Mouse (Mus musculus) cerebellum, postnatal 4 days (tissue): ENCODE measurements around the gene S1pr5.
"Not testable (repeated sequence)": the region's sequence is repeated elsewhere in the genome, so short reads cannot be mapped to it uniquely, and the experiment has no call there.

Experiments
- DNase-seq, 2 experiments: peaks; one replicate each; pipeline ENCODE4 v3.0.0; 2022; ENCODE audit warnings: low spot score in 2 of 2, mixed read lengths in 1 of 2

The S1pr5 gene

DNA sequence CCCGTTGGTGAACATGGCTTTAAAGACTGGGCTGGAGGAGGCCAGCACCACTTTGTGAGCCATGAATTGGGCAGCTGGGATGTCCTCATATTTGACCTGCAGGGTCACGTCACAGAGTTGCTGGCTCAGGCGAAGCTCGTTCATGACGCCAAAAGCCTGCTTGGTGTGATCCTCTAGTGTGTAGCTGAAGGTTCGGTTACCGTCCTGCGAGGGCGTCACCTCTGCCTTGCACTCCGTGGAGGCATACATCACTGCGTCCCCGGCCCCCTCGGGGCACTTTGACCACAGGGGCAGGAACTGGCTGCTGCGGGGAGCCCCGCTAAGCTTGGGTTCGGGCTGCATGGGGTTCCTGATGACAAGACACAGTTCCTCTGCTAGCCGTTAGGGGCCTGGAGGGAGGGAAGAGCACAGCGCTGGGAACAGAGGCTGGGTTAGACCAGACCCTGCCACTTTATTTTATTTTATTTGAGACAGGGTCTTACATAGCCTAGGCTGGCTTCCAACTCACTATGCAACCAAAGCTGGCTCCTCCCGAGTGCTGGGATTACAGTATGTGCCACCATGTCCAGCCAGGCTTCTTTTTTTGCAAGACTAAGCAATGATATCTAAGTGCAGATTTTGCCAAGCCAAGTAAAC lies 10.8 kb downstream of the S1pr5 start:
- peak in 1 of 2 experiments; percentile 39 for DNase-seq

DNA sequence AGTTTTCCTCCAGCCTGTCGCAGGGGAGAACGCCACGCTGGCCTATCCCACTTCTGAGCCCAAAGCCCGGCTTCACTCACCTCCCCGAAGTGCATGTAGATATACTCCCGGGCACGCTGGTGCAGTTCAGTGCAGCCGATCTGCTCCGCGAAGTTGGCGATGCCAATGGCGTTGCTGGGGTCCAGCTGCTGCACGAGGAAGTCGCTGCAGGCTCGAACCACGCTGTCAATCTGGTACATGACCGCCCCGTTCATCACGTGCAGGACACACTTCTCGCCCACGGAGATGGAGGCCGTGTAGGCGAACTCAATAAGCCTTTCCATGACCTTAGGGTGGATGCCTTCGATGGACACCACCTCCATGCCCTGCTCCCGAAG lies 11.3 kb downstream of the S1pr5 start:
- no peak for DNase-seq

DNA sequence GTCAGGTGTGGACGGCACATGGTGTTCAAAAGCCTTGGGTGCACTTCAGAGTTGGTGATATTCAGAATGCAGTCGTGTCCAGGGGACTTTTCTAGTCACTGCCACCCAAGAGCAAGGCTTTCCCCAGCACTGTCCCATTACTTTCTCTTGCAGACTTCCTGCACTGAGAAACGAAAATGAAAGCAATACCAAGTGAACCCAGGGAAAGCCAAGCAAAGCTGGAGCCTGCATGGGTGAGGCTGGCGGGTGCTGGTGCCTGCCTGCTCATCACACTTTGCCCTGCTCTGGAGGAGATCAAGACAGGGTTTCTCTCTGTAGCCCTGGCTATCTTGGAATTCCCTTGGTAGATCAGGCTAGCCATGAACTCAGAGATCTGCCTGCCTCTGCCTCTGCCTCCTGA lies 12.9 kb downstream of the S1pr5 start:
- DNase-seq: no peak

DNA sequence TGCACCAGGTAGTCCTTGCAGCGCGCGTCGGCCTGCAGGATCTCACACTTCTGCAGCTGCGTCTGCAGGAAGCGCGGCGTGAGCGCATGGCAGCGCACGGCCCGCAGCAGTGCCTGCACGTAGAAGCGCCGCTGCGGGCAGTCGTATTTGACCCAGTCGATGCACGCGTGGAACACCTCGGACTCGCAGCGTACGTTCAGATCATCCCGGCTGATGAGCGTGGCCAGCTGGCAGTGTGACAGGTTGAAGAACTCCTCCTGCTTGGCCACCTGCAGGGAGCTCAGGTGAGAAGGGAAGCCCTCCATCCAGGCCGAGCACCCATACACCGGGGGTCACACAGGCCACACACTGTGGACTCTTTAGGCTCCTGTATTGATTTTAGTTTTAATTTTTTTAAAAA lies 14.4 kb downstream of the S1pr5 start:
- no peak for DNase-seq

DNA sequence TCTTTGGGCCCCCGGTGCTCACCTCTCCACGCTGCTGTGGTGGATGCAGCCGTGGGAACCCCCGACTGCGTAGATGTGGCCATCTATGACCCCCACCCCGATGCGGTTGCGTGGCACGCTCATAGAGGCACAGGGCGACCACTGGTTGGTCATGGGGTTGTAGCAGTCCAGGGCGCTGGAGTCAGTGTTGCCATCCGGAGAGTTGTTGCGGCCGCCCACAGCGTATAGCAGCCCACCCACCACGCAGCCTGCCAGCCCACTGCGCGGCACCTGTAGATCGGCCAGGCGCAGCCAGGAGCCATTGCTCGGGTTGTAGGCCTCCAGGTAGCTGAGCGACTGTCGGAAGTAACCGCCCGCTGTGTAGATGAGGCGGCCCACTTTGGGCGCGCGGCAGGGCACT lies 14.9 kb downstream of the S1pr5 start:
- no peak for DNase-seq

DNA sequence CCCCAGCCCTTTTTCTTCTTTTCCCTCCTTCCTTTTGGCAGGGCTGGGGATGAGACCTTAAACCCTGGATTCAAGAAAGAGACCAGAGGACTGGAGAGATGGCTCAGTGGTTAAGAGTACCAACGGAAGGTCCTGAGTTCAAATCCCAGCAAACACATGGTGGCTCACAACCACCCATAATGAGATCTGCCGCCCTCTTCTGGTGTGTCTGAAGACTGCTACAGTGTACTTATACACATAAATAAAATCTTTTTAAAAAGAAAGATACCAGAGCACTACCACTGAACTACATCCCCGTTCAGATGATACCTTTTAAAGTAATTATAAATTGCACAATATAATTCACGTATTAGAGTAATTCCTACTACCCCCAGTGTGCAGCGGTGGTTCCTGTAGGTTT lies 15.4 kb downstream of the S1pr5 start:
- DNase-seq: no peak

DNA sequence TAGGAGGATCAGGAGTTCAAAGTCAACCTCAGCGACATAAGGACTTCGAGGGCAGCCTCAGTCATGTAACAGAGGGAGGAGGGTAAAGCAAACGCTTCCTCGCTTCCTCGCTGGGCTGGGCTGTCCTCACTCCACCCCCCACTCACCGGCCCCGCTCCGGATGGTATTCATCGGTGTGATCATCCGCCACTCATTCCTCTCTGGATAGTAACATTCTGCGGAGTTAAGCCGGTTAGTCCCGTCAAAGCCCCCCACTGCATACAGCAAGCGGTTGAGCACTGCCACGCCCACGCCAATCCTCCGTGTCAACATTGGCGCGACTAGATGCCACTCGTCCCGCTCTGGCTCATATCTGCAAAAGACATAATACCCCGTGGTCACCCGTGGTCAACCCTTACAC lies 16.7 kb downstream of the S1pr5 start:
- no peak for DNase-seq

DNA sequence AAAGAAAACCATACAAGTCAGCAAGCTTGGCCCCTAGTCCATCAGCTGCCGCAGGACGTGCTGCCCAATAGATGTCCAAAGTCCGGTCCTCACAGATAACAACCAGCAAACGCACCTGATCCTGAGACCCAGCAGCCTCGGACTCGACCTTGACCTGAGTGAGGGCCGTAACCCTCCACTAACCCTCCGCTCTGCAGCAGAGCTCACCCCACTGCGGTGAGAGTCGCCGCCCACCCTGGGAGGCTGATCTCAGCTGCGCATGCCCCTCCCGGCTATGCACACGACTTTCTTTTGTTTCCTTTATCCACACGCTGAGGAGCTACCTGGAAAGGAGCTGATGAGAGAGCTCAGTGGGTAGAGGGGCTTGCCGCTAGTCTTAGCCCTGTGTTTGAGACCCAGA lies 20.9 kb downstream of the S1pr5 start:
- DNase-seq: no peak

DNA sequence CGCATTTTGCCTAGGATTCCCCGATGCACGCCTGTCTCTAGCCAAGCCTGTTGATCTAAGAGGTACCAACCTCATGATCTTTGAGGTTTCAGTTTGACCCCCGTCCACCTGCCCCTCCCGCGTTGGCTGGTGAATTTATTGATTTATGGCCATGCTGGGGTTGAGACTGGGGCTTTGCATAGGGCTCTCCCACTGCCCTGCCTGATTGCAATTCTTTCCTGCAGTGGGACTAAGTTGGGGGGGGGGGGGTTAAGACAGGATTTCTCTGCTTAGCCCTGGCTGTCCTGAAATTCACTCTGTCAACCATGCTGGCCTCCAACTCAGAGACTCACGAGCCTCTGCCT lies 22.9 kb downstream of the S1pr5 start:
- no peak for DNase-seq

DNA sequence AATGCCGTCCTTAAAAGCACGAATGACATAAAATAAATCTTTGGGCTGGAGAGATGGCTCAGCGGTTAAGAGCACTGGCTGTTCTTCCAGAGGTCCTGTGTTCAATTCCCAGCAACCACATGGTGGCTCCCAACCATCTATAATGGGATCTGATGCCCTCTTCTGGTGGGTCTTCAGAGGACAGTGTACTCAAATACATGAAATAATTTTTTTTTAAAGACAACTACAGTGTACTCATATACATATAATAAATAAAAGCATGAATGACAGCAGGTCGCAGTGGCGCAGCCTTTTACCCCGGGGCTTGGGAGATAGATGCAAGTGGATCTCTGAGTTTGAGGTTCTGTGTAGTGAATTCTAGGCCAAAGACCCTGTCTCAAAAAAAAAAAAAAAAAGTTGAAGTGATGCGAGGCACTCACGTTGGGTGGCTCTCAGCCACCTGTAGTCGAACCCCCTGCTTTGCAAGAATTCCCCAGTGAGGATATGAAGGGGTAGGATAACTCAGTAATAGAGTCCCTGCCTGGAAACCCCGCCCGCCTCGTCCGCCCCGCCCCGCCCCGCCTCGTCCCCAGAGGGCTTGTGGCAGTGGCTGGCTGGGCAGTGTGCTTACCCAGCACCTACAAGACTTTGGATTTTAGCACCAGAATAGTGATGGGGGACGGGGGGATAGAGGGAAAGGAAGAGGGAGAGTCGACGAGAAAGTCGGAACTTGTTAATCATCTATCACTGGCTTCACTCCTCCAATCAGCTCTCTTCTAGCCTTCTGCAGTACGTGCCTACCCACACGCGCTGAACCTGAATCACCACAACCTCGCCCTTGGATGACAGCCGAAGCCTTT lies 23.4 kb downstream of the S1pr5 start:
- no peak for DNase-seq

DNA sequence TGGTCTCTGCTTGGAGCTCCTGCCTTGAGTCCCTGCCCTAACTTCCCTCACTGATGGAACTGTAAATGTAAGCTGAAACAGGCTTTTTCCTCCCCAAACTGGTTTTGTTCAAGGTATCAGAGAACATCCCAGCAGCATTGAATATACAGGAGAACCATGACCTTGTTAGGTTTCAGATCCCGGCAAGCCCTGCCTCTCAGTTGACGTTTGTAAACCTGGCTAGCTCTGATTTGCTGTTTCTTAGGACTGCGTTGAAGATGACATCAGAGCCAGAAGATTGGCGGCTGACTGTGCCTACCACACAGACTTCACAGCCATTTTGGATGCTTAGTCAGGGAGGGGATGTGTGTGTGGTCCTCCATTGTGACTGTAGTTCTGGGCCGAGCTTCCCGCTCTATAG lies 24.3 kb downstream of the S1pr5 start:
- DNase-seq: no peak

DNA sequence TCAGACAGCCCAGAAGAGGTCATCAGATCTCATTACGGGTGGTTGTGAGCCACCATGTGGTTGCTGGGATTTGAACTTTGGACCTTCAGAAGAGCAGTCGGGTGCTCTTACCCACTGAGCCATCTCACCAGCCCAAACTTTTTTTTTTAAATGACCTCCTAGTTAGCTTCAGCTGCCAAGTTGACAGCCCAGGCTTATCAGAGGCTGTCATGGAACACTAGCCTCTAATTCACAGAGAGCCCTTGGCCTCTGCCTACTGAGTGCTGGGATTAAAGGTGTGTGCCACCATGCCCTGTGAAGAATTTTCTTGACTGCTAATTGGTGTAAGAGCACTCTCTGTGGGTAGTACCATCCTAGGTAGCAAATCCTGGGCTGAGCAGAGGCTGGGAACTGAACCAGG lies 24.8 kb downstream of the S1pr5 start:
- DNase-seq: not testable (repeated sequence)

DNA sequence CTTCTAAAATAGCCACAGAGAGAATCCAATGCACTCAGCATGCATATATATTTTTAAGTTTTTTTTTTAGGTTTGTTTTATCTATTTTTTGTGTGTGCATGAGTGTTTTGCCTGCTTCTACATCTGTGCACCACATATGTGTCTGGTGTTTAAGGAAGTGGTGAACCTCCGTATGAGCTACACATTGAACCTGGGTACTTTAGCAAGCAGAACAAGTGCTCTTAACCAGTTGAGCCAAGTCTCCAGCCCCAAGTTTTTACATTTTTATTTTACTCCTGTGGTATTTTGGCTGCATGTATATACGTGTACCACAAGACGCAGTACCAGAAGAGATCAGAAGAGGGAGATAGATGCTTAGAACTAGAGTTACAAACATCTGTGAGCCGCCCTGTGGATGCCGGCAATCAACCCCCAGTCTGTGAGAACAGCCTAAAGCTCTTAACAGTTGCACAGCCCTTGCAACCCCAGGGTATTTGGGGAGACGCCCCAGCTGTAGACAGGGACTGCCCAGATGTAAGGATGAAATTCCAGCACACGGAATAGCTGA lies 26.8 kb downstream of the S1pr5 start:
- DNase-seq: no peak

DNA sequence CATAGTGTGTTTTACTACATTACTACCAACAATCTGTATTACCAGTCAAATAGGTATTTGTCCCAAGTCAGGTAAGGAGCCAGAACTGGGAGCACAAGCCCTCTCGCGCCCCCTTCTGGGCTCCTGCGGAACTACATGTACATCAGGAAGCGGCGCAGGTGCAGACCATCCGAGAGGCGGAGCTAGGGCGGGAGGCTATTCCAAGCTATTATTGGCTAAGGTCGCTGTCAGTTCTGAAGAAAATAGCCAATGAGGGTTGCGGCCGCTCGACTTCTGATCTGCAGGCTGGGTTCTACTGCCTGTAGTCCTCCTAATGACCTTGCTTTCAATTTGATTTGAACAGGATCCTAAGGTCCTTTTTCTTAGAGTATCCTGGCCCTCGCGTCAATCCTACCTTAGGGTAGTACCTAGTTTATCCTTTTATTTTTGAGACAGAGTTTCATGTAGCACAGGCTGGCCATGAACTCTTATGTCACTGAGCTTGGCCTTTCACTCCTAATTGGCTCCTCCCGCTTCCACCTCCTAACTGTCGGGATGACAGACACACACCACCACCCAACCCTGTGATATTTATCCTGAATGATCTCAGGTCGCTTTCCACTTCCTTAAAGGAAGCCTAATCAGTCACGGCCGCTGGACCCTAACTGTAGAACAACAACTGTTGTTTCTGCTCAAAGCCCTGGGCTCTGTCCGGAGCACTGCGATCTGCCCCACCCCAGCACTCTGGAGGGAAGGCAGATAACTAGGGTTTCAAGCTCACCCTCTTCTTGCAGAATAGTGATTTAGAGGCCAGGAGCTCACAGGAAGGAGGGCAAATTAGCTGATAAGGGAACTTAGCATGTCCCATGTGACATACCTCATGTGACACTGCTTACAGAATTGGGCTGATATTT lies 27.5 kb downstream of the S1pr5 start:
- DNase-seq: peak; percentile 85 to 95

DNA sequence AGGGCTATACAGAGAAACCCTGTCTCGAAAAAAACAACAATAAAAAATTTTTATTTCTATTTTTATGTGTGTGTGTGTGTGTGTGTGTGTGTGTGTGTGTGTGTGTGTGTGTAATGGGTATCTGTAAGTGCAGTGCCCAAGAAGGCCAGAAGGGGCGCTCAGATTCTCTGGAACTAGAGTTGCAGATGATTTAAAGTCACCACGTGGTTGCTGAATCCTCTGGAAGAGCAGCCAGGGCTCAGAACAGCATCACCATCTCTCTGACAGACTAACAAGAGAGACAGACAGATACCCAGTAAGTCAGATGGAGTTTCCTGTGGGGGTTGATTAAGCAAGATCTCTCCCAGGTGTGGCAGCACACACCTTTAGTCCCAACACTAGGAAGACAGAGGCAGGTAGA lies 28.4 kb downstream of the S1pr5 start:
- DNase-seq: no peak

DNA sequence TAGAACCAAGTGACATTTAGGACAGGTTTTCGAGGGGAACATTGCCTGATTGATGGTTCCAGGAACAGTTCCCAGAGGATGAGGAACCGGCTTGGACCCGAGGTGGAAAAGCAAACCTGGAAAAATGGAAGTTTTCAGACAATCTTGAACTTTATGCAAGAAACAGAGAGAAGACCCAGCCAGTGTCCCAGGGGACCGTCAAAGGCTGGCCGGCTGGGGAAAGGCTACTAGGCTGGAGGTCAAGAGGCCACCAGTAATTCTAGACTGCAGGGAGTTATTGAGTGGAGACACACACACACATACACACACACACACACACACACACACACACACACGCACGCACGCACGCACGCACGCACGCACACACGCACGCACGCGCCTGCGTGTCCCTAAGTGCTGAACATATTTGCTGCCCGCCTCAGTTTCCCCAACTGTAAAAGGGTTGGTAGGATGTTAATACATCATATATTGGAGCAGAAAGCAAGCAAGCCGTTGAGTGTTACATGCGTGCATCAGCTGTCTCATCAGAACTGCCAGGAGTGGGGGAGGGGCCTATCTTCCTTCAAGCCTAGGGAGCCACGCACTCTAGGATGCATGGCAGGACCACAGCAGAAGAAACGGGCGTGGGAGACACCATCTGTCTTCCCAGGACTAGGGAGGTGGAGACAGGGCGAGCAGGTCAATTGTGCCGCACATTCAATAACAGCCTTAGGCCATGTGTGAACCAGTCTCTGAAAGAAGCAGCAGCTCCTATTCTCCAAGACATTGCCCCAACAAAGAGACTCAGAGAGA lies 32.0 kb downstream of the S1pr5 start:
- DNase-seq: no peak

DNA sequence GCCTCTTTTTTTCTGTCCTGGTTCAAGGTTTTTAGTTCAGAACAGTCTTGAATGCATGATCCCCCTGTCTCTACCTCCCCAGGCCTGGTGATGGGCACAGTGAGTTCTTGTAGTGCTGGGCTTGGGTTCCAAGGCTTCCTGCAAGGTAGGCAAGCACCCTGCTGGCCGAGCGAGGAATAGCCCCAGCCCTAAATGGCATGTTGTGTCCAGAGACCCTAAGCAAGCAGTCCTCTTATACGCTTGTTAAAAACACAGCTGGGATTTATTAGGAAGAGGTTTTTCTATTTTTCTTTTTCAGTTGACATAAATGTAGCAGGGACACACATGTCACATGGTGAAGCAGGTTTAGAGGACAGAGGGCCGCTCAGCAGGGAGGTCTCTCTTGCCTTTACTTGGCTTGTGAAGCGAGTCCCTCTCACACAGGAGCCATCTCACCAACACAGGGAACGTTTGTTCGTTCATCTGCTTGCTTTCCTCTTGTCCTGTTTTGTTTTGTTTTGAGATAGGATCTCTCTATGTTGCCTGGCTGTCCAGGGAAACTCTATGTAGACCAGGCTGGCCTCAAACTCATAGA lies 34.5 kb downstream of the S1pr5 start:
- no peak for DNase-seq

DNA sequence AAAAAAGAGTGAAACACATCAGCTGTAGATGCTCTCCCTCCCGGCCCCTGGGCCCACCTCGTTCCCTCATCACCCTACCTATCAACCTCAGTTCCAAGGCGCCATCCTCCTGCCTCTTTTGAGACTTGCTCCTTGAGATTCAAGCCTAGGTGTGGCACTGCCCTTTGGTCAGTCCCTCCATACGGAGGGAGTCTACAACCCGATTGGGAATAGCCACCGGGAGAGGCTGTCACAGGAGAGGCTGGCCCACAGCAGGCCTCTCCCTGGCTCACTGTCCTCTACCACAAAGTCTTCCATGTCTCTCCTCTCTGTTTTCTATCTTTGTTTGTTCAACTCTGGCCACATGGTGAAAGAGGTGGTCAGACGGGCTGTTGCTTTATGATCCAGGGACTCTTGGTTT lies 36.6 kb downstream of the S1pr5 start:
- no peak for DNase-seq

DNA sequence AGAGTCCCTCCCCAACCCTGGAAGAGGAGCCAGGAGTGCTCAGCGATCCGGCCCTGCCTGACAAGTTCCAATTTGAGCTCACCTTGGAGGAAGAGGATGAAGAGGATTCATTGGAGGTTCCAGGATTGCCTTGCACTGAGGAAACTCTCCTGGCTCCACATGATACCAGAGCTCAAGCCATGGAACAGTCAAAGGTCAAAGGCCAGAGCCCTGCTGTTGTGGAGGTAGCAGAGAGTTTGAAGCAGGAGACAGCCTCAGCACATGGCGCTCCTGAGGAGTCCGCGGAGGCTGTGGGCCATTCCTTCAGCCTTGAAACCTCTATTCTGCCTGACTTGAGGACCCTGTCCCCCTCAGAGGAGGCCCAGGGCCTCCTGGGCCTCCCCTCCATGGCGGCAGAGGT lies 37.4 kb downstream of the S1pr5 start:
- DNase-seq: no peak

DNA sequence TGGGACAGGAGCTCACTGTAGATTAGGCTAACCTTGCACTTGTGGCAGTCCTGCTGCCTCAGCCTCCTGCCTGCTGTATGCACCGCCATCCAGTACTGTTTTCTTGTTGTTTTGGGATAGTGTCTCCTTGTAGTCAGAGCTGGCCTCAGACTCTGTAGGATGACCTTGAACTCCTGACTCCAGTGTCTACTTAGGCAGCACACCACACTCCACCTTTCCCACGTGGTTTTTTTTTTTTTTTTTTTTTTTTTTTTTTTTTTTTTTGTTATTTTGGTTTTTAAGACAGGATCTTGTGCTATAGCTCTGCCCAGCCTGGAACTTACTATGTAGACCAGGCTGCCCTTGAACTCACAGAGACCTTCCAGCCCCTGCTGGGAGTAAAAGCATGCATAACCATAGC lies 39.6 kb downstream of the S1pr5 start:
- no peak for DNase-seq

DNA sequence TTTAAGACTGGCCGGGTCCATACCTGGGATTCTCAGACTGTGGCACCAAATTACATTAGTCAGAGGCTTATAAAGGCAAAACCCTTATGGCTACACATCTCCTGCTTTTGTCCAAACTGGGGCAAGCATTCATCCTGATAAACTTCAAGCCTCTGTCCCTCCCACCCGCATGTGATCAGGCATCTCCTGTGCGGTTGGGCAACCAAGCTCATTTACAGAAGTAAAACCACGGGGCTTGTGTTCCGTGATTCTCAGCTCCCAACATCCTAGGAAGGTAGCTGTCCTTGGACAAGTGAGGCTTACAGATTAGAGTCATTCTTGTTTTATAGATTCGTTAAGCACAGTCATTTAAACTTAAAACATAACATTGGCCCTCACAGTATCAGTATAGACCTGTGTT lies 41.4 kb downstream of the S1pr5 start:
- DNase-seq: no peak
